Mouse (Mus musculus) embryo, embryonic 10.5 days (tissue): ENCODE measurements at regions not wholly inside any gene's neighbourhood (a gene's known extent, or its start where the extent isn't known, plus 50 kb on each side); places are given as distances from the start of the nearest gene placed in this dataset.
"Not testable (repeated sequence)": the region's sequence is repeated elsewhere in the genome, so short reads cannot be mapped to it uniquely, and the experiment has no call there.

Experiments used
- DNase-seq: peaks from one replicate; pipeline ENCODE4 v3.0.0-alpha.2; 2015; ENCODE audit warnings: low spot score

DNA sequence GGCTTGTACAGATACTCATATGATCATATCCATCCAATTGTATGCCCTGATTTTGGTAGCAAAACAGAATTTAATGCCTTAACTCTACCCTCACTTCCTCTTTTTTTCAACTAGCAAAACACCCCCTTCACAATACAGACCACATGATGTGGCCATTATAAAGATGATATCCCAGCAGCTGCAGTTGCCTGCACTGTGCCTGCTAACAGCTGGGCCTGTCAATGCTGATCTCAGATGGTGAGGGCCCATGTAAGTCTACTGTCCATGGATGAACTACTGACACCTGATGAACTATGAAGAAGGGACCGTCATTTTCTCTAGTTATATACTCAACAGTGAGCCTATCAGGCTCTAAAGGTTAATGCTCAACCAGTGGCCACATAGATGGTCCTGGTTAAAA is 191.8 kb upstream of the Fmr1 start:
- DNase-seq, result no peak

DNA sequence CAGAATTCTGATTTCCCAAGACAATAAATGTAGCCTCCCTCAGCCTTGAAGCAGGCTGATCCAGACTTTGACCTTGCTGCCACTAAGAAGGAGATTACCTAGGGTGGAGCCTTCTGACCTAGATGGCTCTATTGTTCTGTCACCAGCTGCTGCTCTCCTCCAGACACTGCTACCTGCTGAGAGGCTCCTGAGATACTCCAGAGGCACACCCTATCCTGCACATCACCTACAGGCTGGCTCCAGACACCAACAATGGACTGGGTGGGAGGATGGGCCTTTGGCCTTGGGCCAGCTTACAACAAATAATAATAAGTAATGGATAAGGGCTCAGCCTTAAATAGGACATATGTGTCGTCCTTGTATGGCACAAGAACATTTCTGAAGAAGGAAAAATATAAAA is 186.3 kb upstream of the Fmr1 start:
- not testable (repeated sequence) for DNase-seq

DNA sequence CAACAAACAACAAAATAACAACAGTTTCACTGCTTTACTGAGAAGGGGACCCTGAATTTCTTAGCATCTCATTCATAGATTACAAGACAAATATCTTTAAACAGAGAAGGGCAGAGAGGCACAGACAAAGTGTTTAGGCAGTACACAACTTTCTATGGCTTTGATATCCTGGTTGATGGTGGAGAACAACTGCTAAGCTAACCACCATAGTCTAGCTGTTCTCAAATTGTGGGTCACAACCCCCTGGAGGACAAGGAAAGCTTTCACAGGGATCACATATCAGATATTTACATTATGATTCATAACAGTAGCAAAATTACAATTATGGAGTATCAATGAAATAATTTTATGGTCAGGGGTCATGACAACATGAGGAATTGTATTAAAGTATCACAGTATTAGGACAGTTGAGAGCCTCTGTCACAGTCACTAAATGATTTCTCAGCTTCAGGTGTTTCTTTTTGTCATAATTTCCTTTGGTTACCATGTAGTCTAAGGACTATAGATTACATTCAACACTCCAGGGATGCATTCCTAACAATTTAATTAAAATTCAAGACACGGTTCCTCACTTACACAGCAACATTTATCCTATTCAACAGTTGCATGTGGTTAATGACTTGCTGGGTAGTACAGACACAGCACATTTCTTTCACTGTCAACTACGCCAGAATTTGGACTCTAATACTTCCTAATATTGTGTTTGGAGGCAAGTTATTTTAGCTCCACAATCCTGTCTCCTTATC is 183.8 kb upstream of the Fmr1 start:
- no peak for DNase-seq

DNA sequence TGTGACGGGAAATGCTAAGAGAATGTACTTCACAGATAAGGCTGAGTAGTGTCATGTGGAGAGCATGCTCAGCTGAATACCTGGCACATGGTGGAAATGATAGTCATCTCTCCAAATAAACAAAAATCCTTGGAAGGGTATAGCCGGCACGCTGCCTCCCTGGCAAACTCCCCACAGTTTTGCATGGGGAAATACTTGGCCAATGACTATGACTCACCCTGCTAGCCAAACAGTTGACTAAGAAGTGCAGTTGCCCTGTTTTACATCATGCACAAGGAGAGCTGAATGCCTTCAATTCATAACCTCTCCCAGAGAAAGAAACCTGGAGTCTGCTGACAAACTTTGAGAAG is 183.2 kb upstream of the Fmr1 start:
- no peak for DNase-seq

GRCm38 (mm10) chrX:68495751-68496150 is 182.6 kb upstream of the Fmr1 start:
- DNase-seq, result no peak

- no peak for DNase-seq
Measured at GRCm38 (mm10) chrX:68497886-68498285, 180.5 kb upstream of the Fmr1 start.

DNA sequence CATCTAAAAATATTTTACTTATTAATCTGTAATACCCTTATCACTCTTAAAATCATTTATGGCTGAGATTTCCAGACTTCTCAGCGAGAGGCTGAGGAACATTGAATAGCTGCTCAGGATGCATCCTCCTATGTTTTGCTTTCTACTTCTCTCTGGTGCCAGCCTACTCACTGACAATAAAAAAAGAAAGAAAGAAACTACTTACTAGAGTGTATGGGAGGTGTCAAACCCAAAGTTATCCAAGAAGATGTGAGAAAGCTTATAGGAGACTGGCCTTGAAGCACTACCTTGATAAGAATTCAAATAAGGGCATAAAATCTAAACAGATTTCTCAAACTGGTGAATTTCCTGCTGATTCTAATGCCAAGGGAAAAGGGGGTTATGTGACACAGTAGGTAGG is 175.4 kb upstream of the Fmr1 start:
- DNase-seq, result no peak

- no peak for DNase-seq
Measured at GRCm38 (mm10) chrX:68507664-68508063, 170.7 kb upstream of the Fmr1 start.

- DNase-seq, result no peak
Measured at GRCm38 (mm10) chrX:68512213-68512766, 166.1 kb upstream of the Fmr1 start.

DNA sequence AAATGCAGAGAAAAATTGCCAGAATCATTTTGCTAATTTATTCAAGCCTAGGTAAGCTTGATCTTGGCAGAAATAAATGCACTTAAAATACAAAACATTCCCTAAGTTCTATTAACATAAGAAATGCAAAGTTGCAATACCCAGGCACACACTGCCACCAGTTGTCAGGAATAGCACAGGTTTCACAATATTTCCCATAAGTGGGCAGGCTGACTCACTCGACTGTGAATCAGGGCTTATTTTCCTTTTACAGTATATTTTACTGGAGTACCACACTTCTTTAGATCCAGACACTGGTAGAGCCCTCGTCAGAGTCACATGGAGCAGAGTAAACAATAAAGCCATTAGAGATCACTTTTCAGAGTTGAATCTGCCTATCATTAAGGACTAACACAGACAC is 131.8 kb upstream of the Fmr1 start:
- DNase-seq, result no peak

DNA sequence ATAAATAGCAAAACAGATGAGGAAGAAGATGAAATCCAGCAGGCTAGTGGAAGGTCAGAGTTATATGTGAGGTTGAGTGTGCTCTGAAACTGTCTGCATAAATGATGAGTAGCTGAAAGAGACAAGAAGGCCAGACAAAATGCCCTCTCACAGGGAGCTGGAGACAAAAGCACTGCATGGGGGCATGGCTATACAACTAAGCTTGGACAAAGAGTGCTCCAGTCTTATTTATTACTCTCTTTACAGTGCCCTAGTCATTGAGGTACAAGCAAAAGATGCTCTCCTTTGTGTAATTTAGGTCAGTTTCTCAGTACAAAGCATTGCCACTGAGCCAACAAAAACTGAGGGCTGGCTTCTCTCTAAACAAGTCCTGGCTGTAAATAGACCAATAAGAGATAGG is 124.3 kb upstream of the Fmr1 start:
- DNase-seq, result peak; percentile 7

DNA sequence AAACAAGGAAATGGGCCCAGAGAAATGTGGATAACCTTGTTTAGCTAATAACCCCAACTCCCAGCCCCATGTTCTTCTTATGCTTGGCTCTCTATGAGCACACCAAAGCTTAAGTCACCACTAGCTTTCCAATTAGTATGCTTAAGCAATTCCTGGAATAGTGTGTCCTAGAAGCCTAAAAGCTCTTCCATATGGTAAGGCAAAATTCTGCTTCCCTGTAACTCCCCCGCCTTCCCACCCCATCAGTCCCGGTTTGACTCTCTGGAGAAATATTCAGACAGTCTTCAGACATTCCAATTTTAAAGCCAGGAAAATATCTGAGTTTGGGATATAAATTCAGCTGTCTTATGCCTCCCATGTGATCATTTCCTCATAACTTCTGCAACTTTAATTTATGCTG is 120.6 kb upstream of the Fmr1 start:
- no peak for DNase-seq

- DNase-seq, result peak; percentile 72
Measured at GRCm38 (mm10) chrX:68585246-68585645, 93.1 kb upstream of the Fmr1 start.

DNA sequence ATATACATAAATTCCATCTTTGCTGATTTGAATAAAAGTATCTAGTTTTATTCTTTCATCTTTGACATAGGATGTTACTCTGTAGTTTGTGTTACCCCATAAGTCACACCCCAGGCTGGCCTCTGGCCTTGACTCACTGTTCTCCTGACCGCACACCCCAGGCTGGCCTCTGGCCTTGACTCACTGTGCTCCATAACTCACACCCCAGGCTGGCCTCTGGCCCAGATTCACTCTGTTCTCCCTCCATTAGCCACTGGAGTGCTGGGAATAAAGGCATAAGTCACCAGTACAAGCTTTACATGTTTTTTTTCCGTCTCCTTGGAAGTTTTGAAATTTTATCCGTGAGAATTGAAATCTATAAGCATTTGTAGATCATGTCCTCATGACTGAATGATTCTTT is 56.2 kb upstream of the Fmr1 start:
- DNase-seq, result no peak
